Mouse (Mus musculus): ENCODE measurements around the gene Srgn.

DNA sequence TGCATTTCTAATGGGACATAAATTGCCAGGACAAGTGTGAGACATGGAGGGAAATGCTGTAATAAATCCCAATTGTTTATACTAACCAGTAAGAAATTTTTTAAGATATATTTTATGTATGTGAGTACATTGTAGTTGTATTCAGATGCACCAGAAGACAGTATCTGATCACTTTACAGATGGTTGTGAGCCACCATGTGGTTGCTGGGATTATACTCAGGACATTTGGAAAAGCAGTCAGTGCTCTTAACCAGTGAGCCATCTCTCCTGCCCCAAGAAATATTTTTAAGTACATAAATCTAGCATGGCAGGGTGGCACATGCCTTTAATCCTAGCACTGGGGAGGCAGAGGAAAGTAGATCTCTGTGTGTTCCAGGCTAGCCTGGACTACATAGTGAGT, 18.5 kb upstream of the Srgn start:
- TF ChIP-seq POLR2A (IDR thresholded peaks at IDR 0.05; ENCODE audit: insufficient read depth, low read depth, low read length) (no peak), EP300 (IDR thresholded peaks at IDR 0.05; ENCODE audit: insufficient read depth, low read depth, low read length) (no peak)
